Comparison of ENCODE assay signal across 10 mouse cellular contexts in the genomic region with DNA sequence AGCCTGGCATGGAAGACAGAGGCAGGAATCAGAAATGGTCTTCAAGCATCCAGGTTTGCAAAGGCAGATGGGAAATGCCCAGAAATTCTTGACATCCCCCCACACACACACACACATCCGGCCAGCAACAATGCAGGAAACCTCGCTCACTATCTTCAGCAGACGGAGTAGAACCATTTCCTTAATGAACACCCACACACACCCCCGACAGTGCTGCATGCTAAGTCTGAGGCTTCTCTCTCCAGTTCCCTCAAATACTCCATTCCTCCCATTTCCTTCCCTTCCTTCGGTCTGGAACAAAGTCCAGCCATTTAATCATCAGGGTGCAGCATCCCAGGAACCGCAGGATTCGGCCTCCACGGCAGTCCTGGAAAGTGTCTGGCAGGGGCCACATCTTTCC. TPM values are rescaled to one million over a fixed set of nuclear protein-coding genes. Genes with fewer than 3 reads are reported as not detected.
A peak's percentile ranks its signal among the peaks of the same experiment; 100 is the strongest.
DNase-seq lines count a peak whose midpoint lies in the region; ATAC-seq and TF ChIP-seq lines count a peak whose summit lies in the region.
"Had no signal": no experiment of that assay in that cellular context is flagged by ENCODE, and none has a peak within 500 bp of the region (broad histone marks: within the 10 kb centered on the region; RNA-seq: fewer than 3 reads in every experiment).

No protein-coding gene starts in this region.

- H3K4me2 ChIP-seq in kidney, embryonic 14.5 days (replicated peaks; ENCODE audit: low read depth, low read length), result no peak overlapping the region
- peak overlapping the region; percentile 35; the same call in 1 of the 2 replicates for H3K4me2 ChIP-seq in lung, postnatal 0 days (replicated peaks; ENCODE audit: low read depth, low read length)

- no peaks in the 10 kb centered on the region; the same call in 1 of the 2 replicates for H3K4me1 ChIP-seq in kidney, embryonic 14.5 days (ENCODE audit: control insufficient read depth, insufficient read depth, low read length)
- H3K4me1 ChIP-seq in lung, postnatal 0 days (ENCODE audit: insufficient read depth, low read depth, low read length), result peaks cover 5% of the 10 kb centered on the region; the same call in 1 of the 2 replicates

- H3K27me3 ChIP-seq in kidney, embryonic 14.5 days (ENCODE audit: control insufficient read depth, insufficient read depth, low read length), result peaks cover 86% of the 10 kb centered on the region
- peaks cover 37% of the 10 kb centered on the region for H3K27me3 ChIP-seq in lung, postnatal 0 days (replicated peaks; ENCODE audit: insufficient read depth, low read length)

- no peaks in the 10 kb centered on the region for H3K36me3 ChIP-seq in kidney, embryonic 14.5 days (ENCODE audit: control insufficient read depth, insufficient read depth, low read length)
- H3K36me3 ChIP-seq in lung, postnatal 0 days (ENCODE audit: insufficient read depth, low read length), result no peaks in the 10 kb centered on the region
- H3K36me3 ChIP-seq: hindbrain, embryonic 10.5 days had no signal

- WGBS in kidney, embryonic 14.5 days, result 21% methylated on average over 8 of the region's 8 CpGs
- WGBS in lung, postnatal 0 days, result 43% methylated on average over 8 of the region's 8 CpGs

- TF ChIP-seq CTCF in lung, postnatal 0 days (IDR thresholded peaks at IDR 0.05), result no peak

- ATAC-seq in kidney, embryonic 14.5 days (ENCODE audit: low FRiP score, low TSS enrichment), result no peak
- ATAC-seq in lung, postnatal 0 days, result no peak
- no peak for ATAC-seq in CD4-positive, CD25-positive, alpha-beta regulatory T cell, adult 4 months
- no peak for ATAC-seq in erythroblast, adult 5-6 weeks (replicated peaks; ENCODE audit: low FRiP score, poor library complexity, severe bottlenecking)

- TF ChIP-seq EP300 in lung, postnatal 0 days (IDR thresholded peaks at IDR 0.05), result peak; percentile 70

- no peak overlapping the region for H3K27ac ChIP-seq in kidney, embryonic 14.5 days (ENCODE audit: low read depth, low read length)
- H3K27ac ChIP-seq in lung, postnatal 0 days (ENCODE audit: low read length), result no peak overlapping the region
- H3K27ac ChIP-seq: hindbrain, embryonic 10.5 days had no signal

- H3K9me3 ChIP-seq in kidney, embryonic 14.5 days (ENCODE audit: control insufficient read depth, low read length), result no peaks in the 10 kb centered on the region
- H3K9me3 ChIP-seq in lung, postnatal 0 days (ENCODE audit: low read length), result no peaks in the 10 kb centered on the region
- H3K9me3 ChIP-seq: hindbrain, embryonic 10.5 days had no signal

- no peak overlapping the region for H3K4me3 ChIP-seq in kidney, embryonic 14.5 days (ENCODE audit: low read length)
- no peak overlapping the region for H3K4me3 ChIP-seq in lung, postnatal 0 days (ENCODE audit: low read depth, low read length)
- H3K4me3 ChIP-seq: erythroblast, embryonic 14.5 days; hindbrain, embryonic 10.5 days had no signal

- peak; percentile 17 for DNase-seq in kidney, adult 18-20 months
- DNase-seq in heart, adult 9 months (ENCODE audit: low spot score in 2 of 2), result peak; percentile 36 to 61
- peak; percentile 47 for DNase-seq in kidney, adult 9 months
- peak; percentile 45 for DNase-seq in lung, postnatal 0 days (ENCODE audit: low spot score)
- DNase-seq in gastrocnemius, postnatal 25 days, result no peak

- H3K9ac ChIP-seq in kidney, embryonic 14.5 days (ENCODE audit: low read depth, low read length), result no peak overlapping the region
- H3K9ac ChIP-seq in lung, postnatal 0 days (replicated peaks; ENCODE audit: low read depth), result no peak overlapping the region

RNA-seq across cellular contexts. Expression of gene Flt1, which starts 4.4 kb away (rescaled TPM):
- polyA plus RNA-seq in kidney, embryonic 14.5 days (2014; fragmentation: Nextera tagmentation; extraction: Ambion mirVana), result 12.5 and 20.0 TPM in 2 replicates
- 18.1 and 19.5 TPM in 2 replicates for polyA plus RNA-seq in lung, postnatal 0 days (2015; fragmentation: Nextera tagmentation; extraction: Ambion mirVana)
- under 1 TPM in 1 of 2 experiments, not detected in 1; 0.13 TPM for polyA plus RNA-seq in CD4-positive, CD25-positive, alpha-beta regulatory T cell, adult 4 months (2017; shearing (Covaris generic))
- 10 to 100 TPM; 22.8 to 24.1 TPM for total RNA-seq in gastrocnemius, postnatal 25 days (2021)
- 0.63 and 0.77 TPM in 2 replicates for total RNA-seq in erythroblast, adult 5-6 weeks (2015; ENCODE audit: low replicate concordance)
- 0.68 and 0.98 TPM in 2 replicates for total RNA-seq in erythroblast, adult 5-6 weeks (2017; ENCODE audit: low replicate concordance)

Comparison
In these comparisons a context has a peak if more than half of its experiments do, and no peak if none do; other contexts are left out.
1. RNA of gene Flt1, which starts 4.4 kb away (polyA plus RNA-seq): 12.5 to 20.0 TPM in kidney, embryonic 14.5 days and 18.1 to 19.5 TPM in lung, postnatal 0 days; 0.13 TPM in CD4-positive, CD25-positive, alpha-beta regulatory T cell, adult 4 months; every median in the first group is over 10 times any median in the second.